Mouse (Mus musculus) stomach, postnatal 0 days (tissue): ENCODE results near the gene Immp2l. TPM values are rescaled to one million over a fixed set of nuclear protein-coding genes. Genes with fewer than 3 reads are reported as not detected.

Experiments used
- ATAC-seq: fragments of 200-750 bp; cut with Nextera tagmentation; 2 replicates; pipeline ENCODE4 v1.8.0; 2017; ENCODE audit not compliant: low FRiP score, low TSS enrichment
- DNase-seq: peaks from one replicate; pipeline ENCODE4 v3.0.0-alpha.2; 2016; ENCODE audit warnings: low spot score
- H3K27ac ChIP-seq: fragments of 300-500 bp; sonication (generic); replicated peaks from 2 replicates; pipeline ENCODE4 v1.5.1; 2014; ENCODE audit warnings: mild to moderate bottlenecking, control low read depth
- H3K27me3 ChIP-seq: fragments of 300-500 bp; sonication (generic); 2 replicates; pipeline ENCODE4 v1.6.1; 2014; ENCODE audit warnings: low read length; ENCODE audit not compliant: control insufficient read depth, insufficient read depth
- H3K36me3 ChIP-seq: fragments of 300-500 bp; sonication (generic); 2 replicates; pipeline ENCODE4 v1.6.1; 2014; ENCODE audit warnings: low read length, mixed read lengths; ENCODE audit not compliant: control insufficient read depth, insufficient read depth
- H3K4me1 ChIP-seq: fragments of 300-500 bp; sonication (generic); replicated peaks from 2 replicates; pipeline ENCODE4 v1.6.1; 2014; ENCODE audit warnings: antibody characterized with exemption; ENCODE audit not compliant: control insufficient read depth, insufficient read depth
- H3K4me2 ChIP-seq: fragments of 300-500 bp; sonication (generic); replicated peaks from 2 replicates; pipeline ENCODE4 v1.6.1; 2014; ENCODE audit warnings: low read depth, mild to moderate bottlenecking, control low read depth, moderate library complexity
- H3K4me3 ChIP-seq: fragments of 300-500 bp; sonication (generic); 2 replicates; pipeline ENCODE4 v1.5.1; 2014; ENCODE audit warnings: low read depth, low read length, control low read depth
- H3K9ac ChIP-seq: fragments of 300-500 bp; sonication (generic); 2 replicates; pipeline ENCODE4 v1.6.1; 2014; ENCODE audit warnings: mild to moderate bottlenecking, low read length, control low read depth, mixed read lengths
- H3K9me3 ChIP-seq: fragments of 300-500 bp; sonication (generic); 2 replicates; pipeline ENCODE4 v1.6.1; 2016; ENCODE audit warnings: low read length; ENCODE audit not compliant: control insufficient read depth
- CTCF ChIP-seq: IDR thresholded peaks from 2 replicates; pipeline ENCODE4 v1.5.1; 2016; ENCODE audit warnings: antibody characterized with exemption, low read depth, mild to moderate bottlenecking, moderate library complexity
- EP300 ChIP-seq: optimal IDR thresholded peaks from 2 replicates; pipeline ENCODE3; 2016; ENCODE audit warnings: antibody characterized with exemption
- whole genome bisulfite sequencing: fragments of 180-500 bp; shearing (Covaris S2); extraction: QIAGEN DNeasy Blood & Tissue Kit; methylation state at CpG from one replicate; pipeline ENCODE4 v1.1.7; 2014; 5-methylcytosine and 5-hydroxymethylcytosine counted together
- polyA plus RNA-seq: library from polyadenylated mRNA; unstranded; fragments of >200 nt; fragmentation: Nextera tagmentation; extraction: Ambion mirVana; gene quantifications from 2 replicates; pipeline ENCODE4 v1.2.1, GENCODE M21; 2015

Immp2l gene
- polyA plus RNA-seq, 1 experiment from 2014 or later, result 15.0 TPM

GRCm38 (mm10) chr12:41946536-41946935 is 922.6 kb downstream of the Immp2l start:
- Histone ChIP-seq H3K27ac (no peak overlapping the region), H3K9ac (no peak overlapping the region), H3K4me1 (no peaks in the 10 kb centered on the region), H3K4me3 (no peak overlapping the region), H3K36me3 (no peaks in the 10 kb centered on the region), H3K9me3 (no peaks in the 10 kb centered on the region), H3K27me3 (no peaks in the 10 kb centered on the region), H3K4me2 (no peak overlapping the region)
- ATAC-seq (no peak), DNase-seq (no peak)
- TF ChIP-seq CTCF (no peak), EP300 (no peak)

- H3K4me1 ChIP-seq, result no peaks in the 10 kb centered on the region
- DNase-seq (no peak), ATAC-seq (no peak)
- no peaks in the 10 kb centered on the region for H3K27me3 ChIP-seq
- no peaks in the 10 kb centered on the region for H3K9me3 ChIP-seq
- TF ChIP-seq EP300 (no peak), CTCF (no peak)
- H3K36me3 ChIP-seq, result no peaks in the 10 kb centered on the region
- H3K27ac ChIP-seq, result no peak overlapping the region
- 63% methylated on average over 1 of the region's 1 CpGs for WGBS
- no peak overlapping the region for H3K4me2 ChIP-seq
- no peak overlapping the region for H3K4me3 ChIP-seq
- H3K9ac ChIP-seq, result no peak overlapping the region
Observed at GRCm38 (mm10) chr12:41949409-41949808, 925.5 kb downstream of the Immp2l start.

GRCm38 (mm10) chr12:41949841-41950241 is 926.0 kb downstream of the Immp2l start:
- Histone ChIP-seq H3K27me3 (no peaks in the 10 kb centered on the region), H3K4me1 (no peaks in the 10 kb centered on the region), H3K9me3 (no peaks in the 10 kb centered on the region), H3K9ac (no peak overlapping the region), H3K4me3 (no peak overlapping the region), H3K27ac (no peak overlapping the region), H3K36me3 (no peaks in the 10 kb centered on the region), H3K4me2 (no peak overlapping the region)
- ATAC-seq (peak; percentile 83), DNase-seq (no peak)
- 80% methylated on average over 6 of the region's 6 CpGs for WGBS
- TF ChIP-seq EP300 (no peak), CTCF (no peak)

- H3K4me3 ChIP-seq, result no peak overlapping the region
- no peaks in the 10 kb centered on the region for H3K9me3 ChIP-seq
- no peaks in the 10 kb centered on the region for H3K27me3 ChIP-seq
- no peak overlapping the region for H3K9ac ChIP-seq
- TF ChIP-seq EP300 (no peak), CTCF (no peak)
- no peaks in the 10 kb centered on the region for H3K36me3 ChIP-seq
- DNase-seq (no peak), ATAC-seq (no peak)
- WGBS, result 83% methylated on average over 2 of the region's 2 CpGs
- no peak overlapping the region for H3K27ac ChIP-seq
- no peak overlapping the region for H3K4me2 ChIP-seq
- H3K4me1 ChIP-seq, result no peaks in the 10 kb centered on the region
Observed at GRCm38 (mm10) chr12:41950726-41951125, 926.8 kb downstream of the Immp2l start.

GRCm38 (mm10) chr12:41961038-41961437 is 937.1 kb downstream of the Immp2l start:
- 12% methylated on average over 4 of the region's 4 CpGs for WGBS
- Histone ChIP-seq H3K27me3 (no peaks in the 10 kb centered on the region), H3K9ac (no peak overlapping the region), H3K9me3 (no peaks in the 10 kb centered on the region), H3K4me1 (no peaks in the 10 kb centered on the region), H3K4me2 (no peak overlapping the region), H3K27ac (no peak overlapping the region), H3K4me3 (no peak overlapping the region), H3K36me3 (no peaks in the 10 kb centered on the region)
- ATAC-seq (no peak), DNase-seq (no peak)
- TF ChIP-seq CTCF (no peak), EP300 (no peak)

- TF ChIP-seq EP300, result no peak
- TF ChIP-seq CTCF, result no peak
- 62% methylated on average over 1 of the region's 1 CpGs for WGBS
- Histone ChIP-seq H3K9ac (no peak overlapping the region), H3K9me3 (no peaks in the 10 kb centered on the region), H3K27ac (no peak overlapping the region), H3K4me1 (no peaks in the 10 kb centered on the region), H3K4me3 (no peak overlapping the region), H3K36me3 (no peaks in the 10 kb centered on the region), H3K27me3 (no peaks in the 10 kb centered on the region), H3K4me2 (no peak overlapping the region)
- DNase-seq, result no peak
- ATAC-seq, result no peak
Observed at GRCm38 (mm10) chr12:41991408-41991807, 967.5 kb downstream of the Immp2l start.
